ENCODE assay signal across 24 mouse cellular contexts in genomic region chr15:5126456-5126855, GRCm38 (mm10). TPM values are rescaled to one million over a fixed set of nuclear protein-coding genes. Genes with fewer than 3 reads are reported as not detected.
DNase-seq lines count a peak whose midpoint lies in the region; ATAC-seq and TF ChIP-seq lines count a peak whose summit lies in the region.
"Had no signal": no experiment of that assay in that cellular context is flagged by ENCODE, and none has a peak within 500 bp of the region (broad histone marks: within the 10 kb centered on the region; RNA-seq: fewer than 3 reads in every experiment).

No protein-coding gene starts in this region.

- H3K79me3 ChIP-seq in C2C12 (ENCODE audit: low read depth): no peaks in the 10 kb centered on the region

- H3K27ac ChIP-seq in forebrain, embryonic 15.5 days (replicated peaks): no peak overlapping the region
- H3K27ac ChIP-seq: embryonic facial prominence, embryonic 12.5 days; heart, adult 2 months; hindbrain, embryonic 12.5 days; kidney, postnatal 0 days; midbrain, embryonic 10.5 days; neural tube, embryonic 15.5 days had no signal

- TF ChIP-seq CTCF in C2C12 (IDR thresholded peaks at IDR 0.05; ENCODE audit: control insufficient read depth, insufficient read depth, insufficient read length): no peak

- WGBS in forebrain, embryonic 15.5 days: 65% methylated on average over 4 of the region's 4 CpGs

- no peaks in the 10 kb centered on the region for H3K27me3 ChIP-seq in C2C12 (ENCODE audit: control insufficient read depth, insufficient read depth, insufficient read length)
- no peaks in the 10 kb centered on the region for H3K27me3 ChIP-seq in forebrain, embryonic 15.5 days
- H3K27me3 ChIP-seq: embryonic facial prominence, embryonic 12.5 days; hindbrain, embryonic 12.5 days; neural tube, embryonic 15.5 days had no signal

- H3K36me3 ChIP-seq in C2C12 (ENCODE audit: control insufficient read depth, insufficient read depth): peaks cover 36% of the 10 kb centered on the region
- H3K36me3 ChIP-seq in forebrain, embryonic 15.5 days: peaks cover 30% of the 10 kb centered on the region

- H3K4me2 ChIP-seq in forebrain, embryonic 15.5 days (replicated peaks): no peak overlapping the region
- H3K4me2 ChIP-seq: embryonic facial prominence, embryonic 12.5 days; hindbrain, embryonic 12.5 days; neural tube, embryonic 15.5 days had no signal

- H3ac ChIP-seq in C2C12 (ENCODE audit: control insufficient read depth, insufficient read length, low read depth): no peak overlapping the region

- no peak overlapping the region for H3K9ac ChIP-seq in forebrain, embryonic 15.5 days (replicated peaks)
- H3K9ac ChIP-seq: embryonic facial prominence, embryonic 12.5 days; hindbrain, embryonic 12.5 days; neural tube, embryonic 15.5 days had no signal

- DNase-seq in 3T3-L1 (ENCODE audit: low read depth, low spot score): peak; percentile 85
- DNase-seq in cerebellum, postnatal 14 days: no peak
- no peak for DNase-seq in cerebellum, adult 11-12 months
- DNase-seq: adrenal gland, postnatal 25 days; cerebellum, adult 11 months; cerebellum, postnatal 10 days; gastrocnemius, postnatal 25 days; heart, adult 2 months; layer of hippocampus, adult 9-11 months; thymus, adult 18-20 months; thymus, postnatal 36 days had no signal

- 0 out of 2 replicates have a peak, but pooled peaks have one; percentile 13 for ATAC-seq in common myeloid progenitor, adult 5-6 weeks (replicated peaks; ENCODE audit: low read depth, poor library complexity, severe bottlenecking)
- peak; percentile 35 for ATAC-seq in megakaryocyte progenitor cell, adult 5-6 weeks (replicated peaks; ENCODE audit: poor library complexity)
- ATAC-seq in forebrain, embryonic 15.5 days (replicated peaks): no peak
- ATAC-seq: forebrain, embryonic 14.5 days; intestine, postnatal 0 days; midbrain, embryonic 16.5 days had no signal

- H3K79me2 ChIP-seq in C2C12 (ENCODE audit: control insufficient read depth, insufficient read depth): peaks cover 7% of the 10 kb centered on the region

- no peak overlapping the region for H3K4me3 ChIP-seq in C2C12 (ENCODE audit: insufficient read depth, poor library complexity, severe bottlenecking)
- no peak overlapping the region for H3K4me3 ChIP-seq in forebrain, embryonic 15.5 days
- H3K4me3 ChIP-seq: embryonic facial prominence, embryonic 12.5 days; erythroblast, embryonic 14.5 days; heart, adult 2 months; hindbrain, embryonic 12.5 days; midbrain, embryonic 10.5 days; neural tube, embryonic 15.5 days had no signal

- no peaks in the 10 kb centered on the region for H3K4me1 ChIP-seq in forebrain, embryonic 15.5 days
- H3K4me1 ChIP-seq: embryonic facial prominence, embryonic 12.5 days; hindbrain, embryonic 12.5 days; midbrain, embryonic 10.5 days; neural tube, embryonic 15.5 days had no signal

- H3K9me3 ChIP-seq in forebrain, embryonic 15.5 days: no peaks in the 10 kb centered on the region
- H3K9me3 ChIP-seq: embryonic facial prominence, embryonic 12.5 days; hindbrain, embryonic 12.5 days; midbrain, embryonic 10.5 days; neural tube, embryonic 15.5 days had no signal

TF ChIP-seq in C2C12, 6 proteins besides CTCF, POLR2A, EP300 and RAD21:
- TF ChIP-seq MAX (IDR thresholded peaks at IDR 0.05) (no peak), CEBPB (IDR thresholded peaks at IDR 0.05; ENCODE audit: low read depth) (peak; percentile 85), MYOG (IDR thresholded peaks at IDR 0.05; ENCODE audit: control insufficient read depth, extremely low read depth, insufficient read length) (no peak)

RNA-seq across cellular contexts. Expression of gene Rpl37, which starts 10.0 kb away (rescaled TPM):
- 4,450 TPM for polyA plus RNA-seq in C2C12 (2012; fragmentation: generic; extraction: Trizol)
- 2,045 and 2,619 TPM in 2 replicates for total RNA-seq in common myeloid progenitor, adult 5-6 weeks (2017)
- total RNA-seq in megakaryocyte progenitor cell, adult 5-6 weeks (2015): 1,416 and 1,430 TPM in 2 replicates
- total RNA-seq in megakaryocyte progenitor cell, adult 5-6 weeks (2017): 1,966 and 2,167 TPM in 2 replicates
- 422 and 438 TPM in 2 replicates for polyA plus RNA-seq in forebrain, embryonic 15.5 days (2015; fragmentation: Nextera tagmentation; extraction: Ambion mirVana)

RNA-seq across cellular contexts. Expression of gene Prkaa1, which starts 17.2 kb away (rescaled TPM):
- polyA plus RNA-seq in C2C12 (2012; fragmentation: generic; extraction: Trizol): 21.3 TPM
- 31.5 and 39.9 TPM in 2 replicates for total RNA-seq in common myeloid progenitor, adult 5-6 weeks (2017)
- total RNA-seq in megakaryocyte progenitor cell, adult 5-6 weeks (2015): 35.6 and 38.4 TPM in 2 replicates
- 23.5 and 23.7 TPM in 2 replicates for total RNA-seq in megakaryocyte progenitor cell, adult 5-6 weeks (2017)
- 12.6 and 14.0 TPM in 2 replicates for polyA plus RNA-seq in forebrain, embryonic 15.5 days (2015; fragmentation: Nextera tagmentation; extraction: Ambion mirVana)

RNA-seq across cellular contexts. Expression of gene Card6, which starts 18.1 kb away (rescaled TPM):
- 5.2 TPM for polyA plus RNA-seq in C2C12 (2012; fragmentation: generic; extraction: Trizol)
- 0.41 and 0.68 TPM in 2 replicates for total RNA-seq in common myeloid progenitor, adult 5-6 weeks (2017)
- 0.66 and 0.77 TPM in 2 replicates for total RNA-seq in megakaryocyte progenitor cell, adult 5-6 weeks (2015)
- 0.04 and 0.41 TPM in 2 replicates for total RNA-seq in megakaryocyte progenitor cell, adult 5-6 weeks (2017)
- 0.38 and 0.49 TPM in 2 replicates for polyA plus RNA-seq in forebrain, embryonic 15.5 days (2015; fragmentation: Nextera tagmentation; extraction: Ambion mirVana)

RNA-seq across cellular contexts. Expression of gene Ttc33, which starts 58.9 kb away (rescaled TPM):
- 15.8 TPM for polyA plus RNA-seq in C2C12 (2012; fragmentation: generic; extraction: Trizol)
- total RNA-seq in common myeloid progenitor, adult 5-6 weeks (2017): 49.6 and 50.2 TPM in 2 replicates
- 29.4 and 38.4 TPM in 2 replicates for total RNA-seq in megakaryocyte progenitor cell, adult 5-6 weeks (2015)
- 43.1 and 54.2 TPM in 2 replicates for total RNA-seq in megakaryocyte progenitor cell, adult 5-6 weeks (2017)
- polyA plus RNA-seq in forebrain, embryonic 15.5 days (2015; fragmentation: Nextera tagmentation; extraction: Ambion mirVana): 61.4 and 65.4 TPM in 2 replicates
